Mouse (Mus musculus): ENCODE measurements at regions not wholly inside any gene's neighbourhood (a gene's known extent, or its start where the extent isn't known, plus 50 kb on each side); places are given as distances from the start of the nearest gene placed in this dataset.

DNA sequence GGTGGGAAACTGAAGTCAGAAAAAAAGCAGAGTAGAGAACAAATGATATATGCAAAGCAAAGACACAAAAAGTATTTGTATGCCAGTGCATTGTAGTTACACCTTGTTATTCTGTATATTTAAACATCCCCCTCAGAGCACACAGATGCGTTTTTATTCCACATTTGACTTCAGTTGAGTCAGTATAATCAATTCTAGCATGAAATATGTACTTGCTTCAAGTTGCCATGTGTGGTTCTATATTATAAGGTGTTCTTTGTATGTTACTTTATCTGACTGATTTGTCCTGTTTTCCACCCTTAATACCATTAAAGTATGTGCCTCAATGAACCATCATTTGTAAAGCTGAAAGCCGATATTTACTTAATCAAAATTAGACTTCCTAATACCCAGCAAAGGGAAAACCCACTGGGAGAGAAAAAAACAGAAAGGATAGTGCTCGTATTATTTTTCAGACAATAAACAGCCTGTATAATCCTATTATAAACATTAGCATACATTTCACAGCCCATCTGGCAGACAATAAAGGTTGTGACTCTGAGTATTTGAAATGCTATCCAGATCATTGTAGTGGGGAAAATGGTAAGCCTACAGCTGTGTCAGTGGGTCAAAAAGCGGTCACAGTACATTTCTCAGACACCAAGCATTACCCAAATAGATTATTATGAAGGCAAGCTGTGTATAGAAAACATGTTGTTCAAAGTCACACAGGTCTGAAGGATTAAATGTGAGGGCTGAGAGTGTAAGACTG lies 189.1 kb upstream of the Bmp2 start:
- in situ Hi-C loops (cut with MboI, MseI), result no loop called here

DNA sequence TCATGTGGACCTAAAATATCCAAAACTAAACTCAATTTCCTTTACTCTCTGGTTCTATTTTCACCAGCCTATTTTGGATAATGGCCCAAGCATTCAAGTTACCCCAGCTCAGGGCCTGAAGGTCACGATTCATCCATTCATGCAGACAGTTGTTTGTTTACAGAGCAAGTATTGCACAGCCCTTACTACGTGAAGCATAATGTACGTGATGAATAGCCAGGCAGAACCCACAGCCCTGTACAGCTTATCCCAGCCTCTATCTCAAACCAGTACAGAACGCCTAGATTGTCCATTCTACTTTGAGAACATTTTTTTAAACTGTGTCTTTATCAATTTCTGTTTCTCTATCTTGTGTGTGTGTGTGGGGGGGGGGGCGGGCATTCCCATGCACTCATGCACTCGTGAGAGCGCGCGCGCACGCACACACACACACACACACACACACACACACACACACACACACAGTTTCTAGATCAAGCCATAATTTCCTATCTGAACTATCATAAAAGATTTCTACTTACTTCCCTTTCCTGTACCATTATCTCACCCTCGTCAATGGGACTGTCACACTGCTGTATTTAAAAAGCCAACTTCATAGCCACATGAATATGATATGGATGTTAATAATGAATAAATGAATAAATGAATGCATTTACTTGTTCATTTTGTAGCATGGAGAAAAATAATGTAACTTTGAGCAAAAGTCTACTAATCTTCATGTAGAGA lies 180.3 kb upstream of the Bmp2 start:
- in situ Hi-C loops (cut with MboI, MseI), result no loop called here

DNA sequence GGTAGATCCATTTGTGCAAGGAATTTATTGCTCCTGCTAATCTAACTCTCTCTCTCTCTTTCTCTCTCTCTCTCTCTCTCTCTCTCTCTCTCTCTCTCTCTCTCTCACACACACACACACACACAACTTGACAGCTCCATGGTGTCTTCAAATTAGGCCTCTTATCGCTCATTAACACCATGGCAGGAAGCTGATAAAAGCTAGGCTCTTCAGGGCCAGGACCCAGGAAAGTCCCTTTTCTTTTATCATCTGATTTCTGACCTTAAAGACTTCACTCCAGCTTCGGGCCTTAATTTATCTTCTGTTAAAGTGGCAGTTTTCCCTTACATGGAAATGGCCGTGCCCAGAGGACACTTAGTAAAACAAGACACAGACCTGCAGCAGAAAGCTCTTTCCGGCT lies 178.4 kb upstream of the Bmp2 start:
- in situ Hi-C loops (cut with MboI, MseI), result no loop called here

DNA sequence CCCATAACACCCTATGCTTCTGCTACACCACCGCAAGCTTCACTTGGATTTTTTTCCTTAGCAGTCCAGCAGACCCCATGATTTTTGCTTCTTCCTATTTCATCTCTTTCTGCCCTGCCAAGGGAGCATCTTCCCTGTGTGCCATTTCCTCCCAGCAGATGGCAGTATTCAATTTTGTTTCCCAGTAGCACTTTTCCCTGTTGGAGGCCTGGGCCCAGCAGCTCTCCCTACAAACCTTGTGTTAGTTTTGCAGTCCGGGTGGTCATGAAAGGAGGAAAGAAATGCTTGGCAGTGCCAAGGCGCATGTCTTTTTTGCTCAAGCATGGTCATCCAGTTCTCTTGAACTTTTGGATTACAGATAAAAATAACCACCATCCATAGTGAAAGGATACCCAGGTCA lies 170.9 kb upstream of the Bmp2 start:
- in situ Hi-C loops (cut with MboI, MseI), result no loop called here

DNA sequence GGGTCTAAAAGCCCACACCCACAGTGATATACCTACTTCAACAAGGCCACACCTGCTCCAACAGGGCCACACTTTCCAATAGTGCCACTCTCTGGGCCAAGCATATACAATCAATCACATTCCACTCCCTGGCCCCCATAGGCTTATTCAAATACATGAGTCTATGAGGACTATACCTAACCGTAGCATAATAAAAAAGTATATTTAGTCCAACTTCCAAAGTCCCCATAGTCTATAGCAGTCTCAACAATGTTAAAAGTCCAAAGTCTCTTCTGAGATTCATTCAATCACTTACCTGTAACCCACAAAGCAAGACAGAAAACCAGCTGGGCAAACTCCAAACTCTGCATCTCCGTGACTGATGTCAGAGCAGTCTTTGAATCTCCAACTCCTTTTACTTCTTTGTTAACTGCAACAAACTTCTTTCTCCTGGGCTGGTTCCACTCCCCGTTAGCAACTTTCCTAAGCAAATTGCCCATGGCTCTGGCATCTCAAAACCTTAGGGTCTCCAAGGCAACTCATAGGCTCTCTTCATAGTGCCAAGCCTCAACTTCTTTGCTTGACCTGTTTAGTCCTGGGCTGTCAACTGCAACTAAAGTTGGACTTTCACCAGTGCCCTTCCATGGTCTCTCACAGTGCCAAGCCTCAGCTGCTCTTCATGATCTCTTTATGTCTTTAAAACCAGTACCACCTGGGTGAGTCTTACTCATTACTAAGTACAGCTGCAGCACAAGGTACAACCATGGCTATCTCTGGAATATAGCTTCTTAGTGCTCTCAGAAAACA lies 168.6 kb upstream of the Bmp2 start:
- in situ Hi-C loops (cut with MboI, MseI), result no loop called here

DNA sequence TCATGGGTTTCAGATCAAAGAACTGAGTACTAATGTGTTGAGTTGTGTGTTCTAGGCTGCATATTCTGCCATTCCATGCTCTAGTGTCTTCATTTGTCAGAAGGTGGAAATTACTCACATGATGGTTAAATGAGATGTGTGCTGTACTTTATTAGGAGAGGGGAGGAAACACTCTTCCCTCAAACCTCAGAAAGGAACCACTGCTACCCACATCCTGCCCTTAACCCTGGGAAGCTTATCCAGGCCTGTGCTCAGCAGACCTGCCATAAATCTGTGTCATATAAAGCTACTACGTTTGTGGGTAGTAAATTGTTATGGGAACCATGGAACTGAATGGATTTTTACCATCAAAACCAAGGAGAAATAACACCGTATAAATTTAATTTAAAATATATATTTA lies 166.7 kb upstream of the Bmp2 start:
- in situ Hi-C loops (cut with MboI, MseI), result no loop called here

DNA sequence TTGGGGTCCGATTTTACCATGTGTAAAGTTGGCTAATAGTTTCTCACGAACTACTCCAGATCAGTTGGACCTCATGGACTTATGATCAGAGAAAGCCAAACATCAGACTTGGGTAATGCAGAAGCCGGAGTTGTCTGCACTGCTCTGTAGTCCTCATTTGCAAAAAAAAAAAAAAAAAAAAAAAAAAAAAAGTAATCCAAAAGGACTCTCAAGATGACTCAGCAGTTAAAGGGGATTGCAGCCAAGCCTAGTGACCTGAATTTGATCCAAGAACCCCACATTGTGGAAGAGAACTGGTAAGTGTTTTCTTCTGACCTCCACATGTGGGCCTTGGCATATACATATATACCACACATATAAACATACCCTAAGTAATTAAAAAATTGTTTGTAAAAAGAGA lies 164.6 kb upstream of the Bmp2 start:
- in situ Hi-C loops (cut with MboI, MseI), result no loop called here

DNA sequence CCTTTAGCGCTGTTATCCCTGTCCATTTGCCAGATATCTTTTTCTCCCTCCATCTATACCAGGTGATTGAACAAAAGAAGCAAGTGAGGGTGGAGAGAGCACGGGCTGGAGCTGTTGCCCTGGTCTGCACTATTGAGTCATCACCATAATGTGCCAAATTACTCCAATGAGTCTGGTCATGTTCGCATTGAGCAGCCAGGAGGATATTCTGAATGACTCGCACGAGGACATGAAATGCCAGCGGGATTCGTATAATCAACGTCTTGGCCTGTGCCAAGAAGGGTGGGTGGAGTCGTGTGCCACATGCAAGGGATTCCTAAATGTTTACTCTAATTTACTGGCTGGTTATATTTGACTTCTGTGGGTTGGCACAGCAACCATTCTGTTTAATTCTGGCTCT lies 159.7 kb upstream of the Bmp2 start:
- in situ Hi-C loops (cut with MboI, MseI), result no loop called here

DNA sequence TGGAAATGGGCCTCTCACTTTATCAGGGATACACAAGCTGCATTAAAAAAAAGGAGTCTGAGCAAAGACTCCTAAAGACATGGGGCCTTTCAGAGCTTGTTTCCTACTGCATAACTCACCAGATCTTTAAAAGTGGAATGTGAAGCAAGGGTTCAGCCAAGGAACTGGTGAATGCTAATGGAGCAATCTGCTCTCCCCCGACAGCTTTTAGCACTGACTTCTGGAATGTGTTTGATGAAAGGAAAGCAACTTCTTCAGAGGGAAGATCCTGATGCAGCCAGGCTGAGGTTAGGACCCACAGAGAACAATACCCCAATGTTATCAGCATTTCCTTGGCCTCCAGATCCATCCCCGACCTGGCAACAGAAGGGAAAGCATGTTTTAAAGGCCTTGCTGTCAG lies 154.4 kb upstream of the Bmp2 start:
- in situ Hi-C loops (cut with MboI, MseI), result no loop called here

DNA sequence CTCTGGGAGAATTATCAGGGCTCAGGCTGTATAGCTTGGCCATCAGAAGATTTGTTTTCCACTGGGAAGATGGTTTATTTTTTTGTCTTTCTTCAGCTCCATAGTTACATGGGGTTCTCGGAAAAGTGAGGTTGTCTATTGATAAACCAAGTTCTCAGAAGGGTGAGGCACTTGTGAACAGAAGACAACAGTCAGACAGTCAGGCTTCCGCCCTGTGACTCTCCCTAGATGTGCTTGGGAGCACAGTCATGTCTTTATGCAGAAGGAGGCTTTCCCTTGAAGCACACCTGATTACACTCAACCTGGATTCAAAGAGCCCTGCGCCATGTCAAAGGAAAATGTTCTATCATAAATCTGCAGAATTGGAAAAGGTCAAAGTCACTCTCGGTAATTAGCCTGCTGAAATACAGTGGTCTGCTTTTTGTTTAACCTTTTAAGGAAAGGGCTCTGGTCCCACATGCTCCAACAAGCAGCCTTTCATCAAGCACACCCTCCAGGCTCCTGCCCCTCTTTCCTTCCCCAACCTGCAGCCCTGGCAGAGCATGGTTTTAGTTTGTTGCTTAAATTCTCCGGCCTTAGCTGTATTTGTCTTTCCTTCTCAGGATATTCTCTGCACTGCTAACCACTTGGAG lies 152.8 kb upstream of the Bmp2 start:
- in situ Hi-C loops (cut with MboI, MseI), result no loop called here

DNA sequence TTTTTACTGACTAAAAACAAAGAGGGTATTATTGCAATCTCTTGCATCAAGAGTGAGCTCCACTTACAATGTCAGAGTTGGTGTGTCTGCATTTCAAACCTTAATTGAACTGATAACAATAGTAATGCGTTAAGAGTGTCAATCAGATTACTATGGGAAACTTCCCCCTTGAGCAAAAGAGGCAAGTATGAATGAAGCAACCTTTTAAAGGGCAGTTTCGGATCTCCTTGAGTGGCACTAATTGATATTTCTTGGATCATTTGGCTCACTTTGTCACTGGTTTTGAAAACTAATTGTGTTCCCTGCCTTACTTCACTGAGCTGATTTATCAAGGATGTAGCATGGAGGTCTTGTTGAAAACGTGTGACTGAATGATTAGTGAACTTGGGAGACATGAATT lies 151.0 kb upstream of the Bmp2 start:
- in situ Hi-C loops (cut with MboI, MseI), result no loop called here

DNA sequence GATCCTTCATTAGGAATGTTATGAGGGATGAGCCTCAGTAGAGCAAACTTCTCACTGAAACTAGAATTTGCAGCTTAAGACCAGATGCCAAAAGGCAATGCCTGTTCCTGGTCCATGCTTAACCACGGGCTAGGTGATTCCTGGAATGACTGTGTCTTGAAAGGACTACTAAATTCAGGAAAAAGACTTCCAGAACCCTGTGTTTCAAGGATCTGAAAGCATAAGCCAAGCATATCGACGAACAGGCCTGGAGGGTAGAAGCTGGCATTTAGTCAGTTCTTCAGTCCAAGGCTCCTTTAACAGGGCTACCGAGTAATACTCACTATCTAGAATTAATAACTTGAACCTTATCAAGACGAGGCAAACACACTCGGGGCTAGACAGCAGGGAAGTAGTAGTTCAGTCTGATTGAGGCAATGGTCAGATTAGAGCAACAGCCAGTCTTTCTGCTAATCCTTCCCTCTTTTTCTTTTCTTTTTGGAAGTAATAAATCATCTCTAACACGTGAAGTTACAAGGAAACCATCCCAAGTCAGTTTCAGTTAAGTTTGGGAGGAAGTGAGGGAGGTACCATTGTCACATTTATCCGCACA lies 134.9 kb upstream of the Bmp2 start:
- in situ Hi-C loops (cut with MboI, MseI), result no loop called here

DNA sequence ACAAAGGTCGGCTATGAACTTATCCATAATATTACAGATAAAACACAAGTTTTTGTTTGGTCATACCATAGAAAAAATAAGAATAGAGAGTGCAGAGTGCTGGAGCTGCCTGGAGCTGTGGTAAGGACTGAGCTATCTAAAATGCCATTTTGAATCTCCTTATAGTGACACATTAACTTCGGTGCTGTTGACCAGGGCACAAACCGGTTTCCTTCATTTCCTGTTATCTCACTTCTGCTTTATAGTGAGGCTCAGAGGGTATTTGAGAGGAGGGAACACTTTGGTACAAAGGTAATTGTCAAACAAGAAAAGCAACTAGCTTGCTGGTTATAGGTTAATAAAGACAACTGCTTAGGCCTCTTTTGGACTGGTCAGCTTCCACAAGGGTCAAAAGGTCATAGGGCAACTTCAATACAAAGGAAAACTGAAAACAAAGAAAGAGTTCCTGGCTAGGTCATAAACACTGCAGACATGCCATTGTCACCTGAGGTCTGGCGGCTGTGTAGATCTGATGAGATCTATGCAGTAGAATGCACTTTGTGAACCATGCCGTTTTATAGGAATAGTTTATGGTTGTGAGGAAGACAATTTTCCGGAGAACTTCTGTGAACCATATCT lies 132.2 kb upstream of the Bmp2 start:
- in situ Hi-C loops (cut with MboI, MseI), result no loop called here

DNA sequence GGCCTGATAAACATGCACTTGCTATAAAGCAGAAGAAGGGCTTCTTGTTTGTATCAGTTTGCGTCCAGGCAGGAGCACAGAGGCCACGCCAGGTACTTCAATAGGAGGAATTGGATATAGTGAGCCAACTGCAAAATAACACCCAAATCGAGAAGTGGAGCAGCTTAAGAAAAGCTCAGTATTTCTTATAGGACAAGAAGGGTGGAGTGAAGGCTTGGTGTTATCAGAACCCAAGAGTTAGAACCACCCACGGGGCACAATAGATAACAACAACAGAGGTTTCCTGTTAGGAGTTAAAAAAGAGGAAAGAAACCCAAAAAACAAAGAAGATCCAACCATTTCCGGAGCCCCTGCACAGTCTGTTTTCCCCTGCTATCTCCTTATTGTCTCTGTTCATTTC lies 126.4 kb upstream of the Bmp2 start:
- in situ Hi-C loops (cut with MboI, MseI), result no loop called here

DNA sequence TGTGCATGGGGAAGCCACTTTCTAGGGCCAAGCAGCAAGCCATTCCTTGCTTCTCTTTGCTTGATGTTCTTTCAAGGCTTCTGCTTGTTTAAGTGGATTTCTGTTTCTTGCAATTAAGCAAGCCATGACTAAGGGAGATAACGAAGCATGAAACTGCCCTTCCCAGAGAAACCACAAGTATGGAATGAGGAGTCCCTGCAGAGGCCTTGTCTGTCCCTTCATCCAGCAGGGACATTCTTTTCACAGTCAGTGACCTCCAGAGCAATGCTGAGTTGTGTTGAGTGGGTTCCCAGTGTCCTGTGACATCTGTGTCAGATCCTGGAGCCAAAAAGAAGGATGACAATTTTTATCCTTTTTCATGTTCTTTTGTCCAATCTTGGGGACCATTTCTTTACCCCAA lies 124.9 kb upstream of the Bmp2 start:
- in situ Hi-C loops (cut with MboI, MseI), result no loop called here

DNA sequence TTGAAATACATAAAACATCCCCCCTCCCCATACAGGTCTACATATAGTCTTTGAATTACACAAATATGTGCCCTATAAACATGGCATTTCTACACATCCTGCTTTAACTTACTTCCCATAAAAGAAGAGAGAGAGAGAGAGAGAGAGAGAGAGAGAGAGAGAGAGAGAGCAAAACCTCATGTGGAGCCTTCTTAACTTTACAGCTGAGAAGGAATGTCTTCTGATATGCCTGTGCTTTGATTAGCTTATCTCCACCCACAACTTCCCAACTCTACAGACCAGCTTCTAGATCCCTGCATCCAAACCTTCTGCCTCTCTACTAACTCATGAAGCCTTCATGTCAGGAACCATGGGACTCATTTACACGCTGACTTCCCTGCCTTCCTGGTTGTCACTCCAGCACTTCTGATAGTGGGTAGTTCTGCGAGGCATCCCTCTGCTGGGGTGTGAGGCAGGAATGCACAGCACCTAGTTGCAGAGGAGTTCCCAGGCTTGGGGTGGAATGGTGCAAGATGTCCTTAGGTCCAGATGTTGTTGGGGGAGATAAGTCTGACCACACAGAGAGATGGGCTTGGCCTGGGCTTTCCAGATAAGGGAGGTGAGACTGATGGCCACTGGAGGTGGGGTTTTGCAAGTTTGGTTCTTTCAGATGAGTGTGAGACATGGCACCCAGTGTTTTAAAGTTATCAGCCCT lies 122.4 kb upstream of the Bmp2 start:
- in situ Hi-C loops (cut with MboI, MseI), result no loop called here

DNA sequence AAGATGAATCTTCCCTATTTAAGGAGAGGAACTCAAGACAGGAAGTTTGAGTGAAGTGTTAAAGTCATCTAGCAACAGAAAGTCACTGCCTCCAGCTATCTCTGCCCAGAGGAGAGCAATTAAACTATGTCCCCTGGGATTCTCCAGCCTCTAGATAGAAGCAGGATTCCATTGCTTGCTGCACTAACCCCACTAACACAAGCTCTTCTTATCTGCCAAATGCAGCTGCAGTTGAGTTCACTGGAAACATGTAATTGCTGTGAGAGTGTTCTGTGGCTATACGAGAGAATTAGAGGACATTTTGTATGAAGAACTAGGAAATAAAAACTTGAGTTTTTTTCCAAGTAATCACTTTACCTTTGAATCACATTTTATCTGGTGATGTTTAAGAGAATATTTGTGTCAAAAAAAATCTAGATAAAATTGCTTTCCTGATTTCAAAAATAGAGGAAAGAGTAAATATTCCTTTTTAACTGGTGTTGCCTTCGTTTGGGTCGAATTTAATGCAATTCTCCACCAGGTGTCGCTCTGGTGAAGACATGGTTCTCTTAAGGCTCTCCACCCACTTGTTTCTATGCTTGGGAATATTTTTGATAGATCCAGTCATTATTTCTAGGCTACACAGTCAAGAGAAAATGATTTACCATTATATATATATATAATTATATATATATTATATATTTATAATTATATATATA lies 121.1 kb upstream of the Bmp2 start:
- in situ Hi-C loops (cut with MboI, MseI), result no loop called here

DNA sequence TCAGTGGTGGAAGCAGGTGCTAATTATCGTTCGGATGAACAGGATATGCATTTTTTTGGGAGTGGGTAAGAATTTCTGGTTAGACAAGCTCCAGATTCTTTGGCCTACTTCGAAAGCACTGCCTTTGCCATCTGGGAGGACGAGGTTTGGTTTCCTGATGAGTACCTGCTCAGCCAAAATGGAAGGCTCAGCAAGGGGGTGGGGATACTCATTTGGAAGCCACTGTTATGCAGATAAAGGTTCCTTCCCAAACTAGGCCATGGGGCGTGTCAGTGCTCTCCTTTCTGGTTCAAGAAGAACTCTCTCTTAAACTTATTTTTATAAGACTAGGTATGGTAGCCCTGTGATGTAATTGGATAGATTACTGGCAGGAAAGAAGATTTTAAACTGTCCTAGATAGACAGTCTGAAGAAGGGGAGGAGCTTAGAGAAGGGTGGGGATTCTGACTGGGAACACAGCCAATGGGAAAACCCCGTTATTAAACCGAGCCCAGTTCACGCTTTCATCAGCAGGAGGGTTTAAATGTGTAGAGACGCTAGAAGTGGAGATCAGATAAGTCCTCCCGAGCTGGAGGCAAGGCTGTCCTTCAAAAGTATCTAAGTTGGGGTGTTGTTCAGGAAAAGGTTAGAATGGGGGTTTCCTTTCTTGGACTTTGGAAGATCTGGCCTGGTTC lies 119.7 kb upstream of the Bmp2 start:
- in situ Hi-C loops (cut with MboI, MseI), result no loop called here
